Mouse (Mus musculus) midbrain, embryonic 14.5 days (tissue): ENCODE results near the gene Wdr26. TPM values are rescaled to one million over a fixed set of nuclear protein-coding genes. Genes with fewer than 3 reads are reported as not detected.

Experiments
- ATAC-seq: fragments of 200-750 bp; cut with Nextera tagmentation; 2 replicates; pipeline ENCODE4 v1.8.0; 2017; ENCODE audit warnings: moderate number of reproducible peaks, moderate library complexity; ENCODE audit not compliant: low FRiP score, low TSS enrichment
- DNase-seq: peaks from one replicate; pipeline ENCODE4 v3.0.0-alpha.2; 2015
- H3K27ac ChIP-seq: fragments of 300-500 bp; sonication (generic); replicated peaks from 2 replicates; pipeline ENCODE4 v1.5.1; 2014; ENCODE audit warnings: mild to moderate bottlenecking, low read depth, low read length, moderate library complexity
- H3K27me3 ChIP-seq: fragments of 300-500 bp; sonication (generic); 2 replicates; pipeline ENCODE4 v1.6.1; 2014; ENCODE audit warnings: low read length, control low read depth, mixed read lengths; ENCODE audit not compliant: control insufficient read depth, insufficient read depth
- H3K36me3 ChIP-seq: fragments of 300-500 bp; sonication (generic); 2 replicates; pipeline ENCODE4 v1.6.1; 2014; ENCODE audit warnings: low read length, control low read depth; ENCODE audit not compliant: control insufficient read depth, insufficient read depth
- H3K4me1 ChIP-seq: fragments of 300-500 bp; sonication (generic); 2 replicates; pipeline ENCODE4 v1.6.1; 2014; ENCODE audit warnings: mild to moderate bottlenecking, antibody characterized with exemption, low read length, control low read depth; ENCODE audit not compliant: control insufficient read depth, insufficient read depth
- H3K4me2 ChIP-seq: fragments of 300-500 bp; sonication (generic); 2 replicates; pipeline ENCODE4 v1.6.1; 2014; ENCODE audit warnings: mild to moderate bottlenecking, low read length, moderate library complexity
- H3K4me3 ChIP-seq: fragments of 300-500 bp; sonication (generic); replicated peaks from 2 replicates; pipeline ENCODE4 v1.5.1; 2014; ENCODE audit warnings: low read depth, low read length
- H3K9ac ChIP-seq: fragments of 300-500 bp; sonication (generic); replicated peaks from 2 replicates; pipeline ENCODE4 v1.6.1; 2014; ENCODE audit warnings: mild to moderate bottlenecking, low read length, moderate library complexity
- H3K9me3 ChIP-seq: fragments of 300-500 bp; sonication (generic); 2 replicates; pipeline ENCODE4 v1.6.1; 2016; ENCODE audit warnings: low read length, control low read depth, mixed read lengths; ENCODE audit not compliant: control insufficient read depth
- WGBS: fragments of 180-500 bp; shearing (Covaris S2); extraction: QIAGEN DNeasy Blood & Tissue Kit; methylation state at CpG from one replicate; pipeline ENCODE4 v1.1.7; 2014; 5-methylcytosine and 5-hydroxymethylcytosine counted together
- polyA plus RNA-seq: library from polyadenylated mRNA; unstranded; fragments of >200 nt; fragmentation: Nextera tagmentation; extraction: Ambion mirVana; gene quantifications from 2 replicates; pipeline ENCODE4 v1.2.1, GENCODE M21; 2014

Gene Wdr26
- polyA plus RNA-seq, 1 experiment from 2014 or later, result 54.8 TPM

DNA sequence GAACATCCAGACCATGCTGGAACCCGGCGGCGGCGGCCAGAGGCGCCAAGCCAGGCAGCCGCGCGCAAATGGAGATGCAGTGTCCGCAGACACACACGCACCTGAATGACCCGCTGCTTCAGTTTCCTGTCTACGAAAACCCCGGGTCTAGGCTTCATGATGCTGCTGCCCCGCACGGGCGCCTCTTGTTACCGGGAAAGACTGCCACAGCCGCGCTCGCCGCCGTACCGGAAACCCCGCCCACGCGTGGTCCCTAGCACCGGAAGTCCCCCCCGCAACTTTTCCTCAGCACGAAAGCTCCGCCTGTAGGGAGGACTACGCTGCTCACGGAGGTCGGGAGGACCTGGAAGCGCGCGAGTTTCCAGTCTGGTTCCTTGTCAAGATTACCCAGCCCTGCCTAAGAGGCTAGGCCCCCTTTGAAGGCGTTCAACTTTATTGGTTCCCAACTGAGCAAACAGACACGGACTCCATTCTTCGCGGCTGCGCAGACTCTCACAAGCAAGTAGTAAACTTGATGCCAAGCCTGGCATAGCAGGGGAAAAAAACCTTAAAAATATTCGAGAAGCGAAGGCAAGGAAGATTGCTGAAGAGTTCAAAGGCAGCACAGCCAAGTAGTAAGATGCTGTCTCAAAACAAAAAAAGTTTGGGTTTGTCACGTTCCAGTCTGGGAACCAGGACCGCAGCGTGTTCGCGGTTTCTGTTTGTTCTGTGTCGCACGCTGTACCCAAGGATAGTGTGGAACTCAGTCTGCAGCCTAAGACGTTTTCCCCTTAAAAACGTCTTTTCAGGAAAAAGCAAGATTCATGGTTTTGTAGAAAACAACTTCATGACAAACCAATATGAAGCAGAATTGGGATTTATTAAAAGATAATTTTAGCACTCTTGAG lies 67.6 kb downstream of the Wdr26 start, which contains the start of the genes Nvl and Cnih4:
Nvl (minus strand) TSS at position 255 of the 887 bp plus-strand sequence.
Cnih4 (plus strand) TSS at position 744 of the 887 bp plus-strand sequence.
- no peaks in the 10 kb centered on the region for H3K27me3 ChIP-seq
- peak within 1 kb of the TSS; percentile 64 for H3K9ac ChIP-seq
- ATAC-seq (peak; percentile 99), DNase-seq (peak; percentile 98)
- under 1% methylated on average over 52 of the region's 52 CpGs for WGBS
- H3K4me1 ChIP-seq, result peaks cover 10% of the 10 kb centered on the region
- peak within 1 kb of the TSS; percentile 77 for H3K4me2 ChIP-seq
- no peaks in the 10 kb centered on the region for H3K9me3 ChIP-seq
- peak within 1 kb of the TSS; percentile 71 for H3K4me3 ChIP-seq
- peaks cover 23% of the 10 kb centered on the region for H3K36me3 ChIP-seq
- H3K27ac ChIP-seq, result peak within 1 kb of the TSS; percentile 70

- Histone ChIP-seq H3K9ac (peak overlapping the region; percentile 64), H3K4me3 (peak overlapping the region; percentile 71), H3K4me1 (peaks cover 10% of the 10 kb centered on the region), H3K4me2 (peak overlapping the region; percentile 77), H3K9me3 (no peaks in the 10 kb centered on the region), H3K27me3 (no peaks in the 10 kb centered on the region), H3K27ac (peak overlapping the region; percentile 70), H3K36me3 (peaks cover 27% of the 10 kb centered on the region)
- ATAC-seq (peak; percentile 47), DNase-seq (no peak)
- WGBS, result 1% methylated on average over 12 of the region's 12 CpGs
These were observed 68.2 kb downstream of the Wdr26 start for GRCm38 (mm10) chr1:181143609-181143949.

- DNase-seq (no peak), ATAC-seq (no peak)
- Histone ChIP-seq H3K4me3 (no peak overlapping the region), H3K9ac (no peak overlapping the region), H3K4me1 (peaks cover 5% of the 10 kb centered on the region; the same call in 1 of the 2 replicates), H3K36me3 (peaks cover 66% of the 10 kb centered on the region), H3K4me2 (no peak overlapping the region), H3K27me3 (no peaks in the 10 kb centered on the region), H3K9me3 (no peaks in the 10 kb centered on the region), H3K27ac (no peak overlapping the region)
- WGBS, result 93% methylated on average over 7 of the region's 7 CpGs
These were observed 73.1 kb downstream of the Wdr26 start for GRCm38 (mm10) chr1:181138730-181139129.

- DNase-seq, result no peak
- peaks cover 88% of the 10 kb centered on the region for H3K36me3 ChIP-seq
- 95% methylated on average over 6 of the region's 6 CpGs for WGBS
These were observed 79.9 kb downstream of the Wdr26 start for GRCm38 (mm10) chr1:181131915-181132314.

DNA sequence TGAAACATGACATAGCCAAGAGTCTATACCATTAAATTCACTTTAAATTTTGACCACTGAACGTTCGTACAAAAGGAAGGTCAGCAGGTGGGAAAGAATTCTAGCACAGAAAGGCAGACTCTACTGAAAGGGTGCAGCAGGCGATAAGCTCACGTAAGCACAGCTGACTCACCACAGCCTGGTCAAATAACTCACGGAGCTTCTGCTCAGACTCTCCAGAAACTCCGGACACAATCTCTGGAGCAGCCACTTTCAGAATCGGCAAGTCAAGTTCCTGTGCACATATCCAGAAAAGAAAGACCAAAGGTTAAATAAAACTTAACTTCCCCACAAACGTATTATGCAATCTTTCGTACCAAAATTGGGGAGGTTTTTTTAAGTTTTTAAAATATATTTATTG lies 85.0 kb downstream of the Wdr26 start:
- Histone ChIP-seq H3K4me1 (no peaks in the 10 kb centered on the region), H3K36me3 (peaks cover 90% of the 10 kb centered on the region), H3K4me2 (no peak overlapping the region), H3K4me3 (no peak overlapping the region), H3K27me3 (no peaks in the 10 kb centered on the region), H3K27ac (no peak overlapping the region), H3K9ac (no peak overlapping the region), H3K9me3 (no peaks in the 10 kb centered on the region)
- WGBS, result 95% methylated on average over 9 of the region's 9 CpGs
- ATAC-seq, result no peak
- DNase-seq, result no peak

More at GRCm38 (mm10) chr1:181131915-181132314, 79.9 kb downstream of the Wdr26 start:
- Histone ChIP-seq H3K4me2 (no peak overlapping the region), H3K9ac (no peak overlapping the region), H3K4me3 (no peak overlapping the region), H3K27me3 (no peaks in the 10 kb centered on the region), H3K9me3 (no peaks in the 10 kb centered on the region), H3K4me1 (no peaks in the 10 kb centered on the region), H3K27ac (no peak overlapping the region)
- no peak for ATAC-seq

- Histone ChIP-seq H3K36me3 (peaks cover 90% of the 10 kb centered on the region), H3K9me3 (no peaks in the 10 kb centered on the region)
- WGBS, result 99% methylated on average over 3 of the region's 3 CpGs
These were observed 85.9 kb downstream of the Wdr26 start for GRCm38 (mm10) chr1:181125916-181126315.

GRCm38 (mm10) chr1:181124145-181124544 lies 87.7 kb downstream of the Wdr26 start:
- peaks cover 88% of the 10 kb centered on the region for H3K36me3 ChIP-seq

More at GRCm38 (mm10) chr1:181125916-181126315, 85.9 kb downstream of the Wdr26 start:
- no peak for DNase-seq
- H3K27ac ChIP-seq, result no peak overlapping the region
- ATAC-seq, result no peak
- no peaks in the 10 kb centered on the region for H3K4me1 ChIP-seq
- H3K4me2 ChIP-seq, result no peak overlapping the region
- H3K4me3 ChIP-seq, result no peak overlapping the region
- H3K27me3 ChIP-seq, result no peaks in the 10 kb centered on the region
- no peak overlapping the region for H3K9ac ChIP-seq

More at GRCm38 (mm10) chr1:181124145-181124544, 87.7 kb downstream of the Wdr26 start:
- WGBS, result 95% methylated on average over 2 of the region's 2 CpGs
- Histone ChIP-seq H3K4me3 (no peak overlapping the region), H3K9me3 (no peaks in the 10 kb centered on the region), H3K4me2 (no peak overlapping the region), H3K9ac (no peak overlapping the region), H3K27ac (no peak overlapping the region), H3K4me1 (no peaks in the 10 kb centered on the region), H3K27me3 (no peaks in the 10 kb centered on the region)
- no peak for DNase-seq
- ATAC-seq, result no peak
